Mouse (Mus musculus) erythroblast, embryonic 14.5 days (primary cell): ENCODE measurements around the gene Zfhx3.

ENCODE experiments used
- GATA1 ChIP-seq: IDR thresholded peaks from 2 replicates; pipeline ENCODE4 v1.6.1; 2012; ENCODE audit warnings: low read length, inconsistent platforms, mixed read lengths
- TAL1 ChIP-seq: IDR thresholded peaks from 3 replicates; pipeline ENCODE4 v1.6.1; 2012; ENCODE audit warnings: low read length, inconsistent platforms, mixed read lengths

DNA sequence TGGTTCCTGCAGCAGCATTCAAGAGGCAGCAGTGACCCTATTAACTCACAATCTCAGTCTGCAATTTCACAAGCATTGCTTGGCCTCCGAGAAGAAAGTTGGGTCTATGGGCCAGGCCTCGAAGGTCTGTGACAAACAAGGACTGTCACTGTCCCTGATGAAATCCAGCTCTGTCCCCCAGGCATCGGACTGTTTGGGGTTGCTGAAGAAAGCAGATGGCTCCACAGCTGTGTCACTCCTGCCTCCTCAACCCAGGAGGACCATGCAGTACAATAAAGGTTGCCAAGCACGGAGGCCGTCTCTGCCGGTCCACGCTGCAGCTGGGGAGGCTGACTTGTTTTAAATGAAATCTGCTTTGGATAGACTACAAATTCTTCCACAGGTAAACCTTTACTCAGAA lies 1020.1 kb downstream of the Zfhx3 start:
- TF ChIP-seq GATA1: no peak
- TF ChIP-seq TAL1: no peak
